Mouse (Mus musculus): ENCODE measurements around the gene Dap3.
"Not testable (repeated sequence)": the region's sequence is repeated elsewhere in the genome, so short reads cannot be mapped to it uniquely, and the experiment has no call there.

Gene Dap3

GRCm38 (mm10) chr3:88913511-88914383 is 37.2 kb downstream of the Dap3 start, which contains the start of gene Msto1:
Msto1 (minus strand) TSS chr3:88913999.
- DNase-seq (ENCODE audit: extremely low spot score), result peak; percentile 91

GRCm38 (mm10) chr3:88912585-88912984 is 38.4 kb downstream of the Dap3 start:
- no peak for DNase-seq (ENCODE audit: extremely low spot score)

GRCm38 (mm10) chr3:88906393-88907159 is 44.4 kb downstream of the Dap3 start:
- no peak for DNase-seq (ENCODE audit: extremely low spot score)

GRCm38 (mm10) chr3:88905741-88906140 is 45.2 kb downstream of the Dap3 start:
- DNase-seq (ENCODE audit: extremely low spot score), result no peak

GRCm38 (mm10) chr3:88905209-88905608 is 45.8 kb downstream of the Dap3 start:
- no peak for DNase-seq (ENCODE audit: extremely low spot score)

- DNase-seq (ENCODE audit: extremely low spot score), result no peak
Measured at GRCm38 (mm10) chr3:88904803-88905202, 46.2 kb downstream of the Dap3 start.

- not testable (repeated sequence) for DNase-seq (ENCODE audit: extremely low spot score)
Measured at GRCm38 (mm10) chr3:88893011-88893410, 58.0 kb downstream of the Dap3 start.

- not testable (repeated sequence) for DNase-seq (ENCODE audit: extremely low spot score)
Measured at GRCm38 (mm10) chr3:88882536-88882935, 68.4 kb downstream of the Dap3 start.
